Mouse (Mus musculus) spleen, postnatal 36 days (tissue): ENCODE results near the gene Heatr3.
A peak's percentile ranks its signal among the peaks of the same experiment; 100 is the strongest.

Experiments used
- DNase-seq, 2 experiments: peaks; one replicate each; pipeline ENCODE4 v3.0.0; 2022; ENCODE audit warnings: low spot score in 2 of 2, mixed read lengths in 1 of 2

The Heatr3 gene

DNA sequence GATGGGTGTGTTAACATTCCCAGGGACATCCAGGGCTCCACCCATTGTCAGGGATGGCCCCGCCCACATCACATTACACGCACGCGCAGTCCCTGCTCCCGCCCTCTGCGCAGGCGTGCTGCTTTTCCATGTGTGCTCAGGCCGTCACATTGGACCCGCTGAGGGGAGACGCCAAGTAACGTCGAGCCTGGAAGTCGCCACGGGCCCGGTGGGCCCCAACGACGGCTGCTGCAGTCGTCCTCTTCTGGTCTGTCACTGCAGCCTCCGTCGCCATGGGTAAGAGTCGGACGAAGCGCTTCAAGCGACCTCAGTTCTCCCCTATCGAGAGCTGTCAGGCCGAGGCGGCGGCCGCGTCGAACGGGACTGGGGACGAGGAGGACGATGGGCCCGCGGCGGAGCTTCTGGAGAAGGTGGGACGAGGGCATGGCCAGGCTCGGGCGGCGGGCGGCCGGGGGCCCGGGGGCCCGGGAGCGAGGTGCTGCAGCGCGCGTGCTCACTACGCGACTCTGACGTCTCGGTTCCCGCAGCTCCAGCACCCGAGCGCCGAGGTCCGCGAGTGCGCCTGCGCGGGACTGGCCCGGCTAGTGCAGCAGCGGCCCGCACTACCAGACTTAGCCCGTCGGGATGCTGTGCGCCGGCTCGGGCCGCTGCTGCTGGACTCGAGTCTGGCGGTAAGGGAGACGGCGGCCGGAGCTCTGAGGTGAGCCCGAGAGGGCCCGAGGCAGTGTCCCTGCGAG, at the start of gene Heatr3:
TSS of gene Heatr3 (plus strand) at position 108 of the 737 bp plus-strand sequence.
- peak; percentile 88 to 90 for DNase-seq

DNA sequence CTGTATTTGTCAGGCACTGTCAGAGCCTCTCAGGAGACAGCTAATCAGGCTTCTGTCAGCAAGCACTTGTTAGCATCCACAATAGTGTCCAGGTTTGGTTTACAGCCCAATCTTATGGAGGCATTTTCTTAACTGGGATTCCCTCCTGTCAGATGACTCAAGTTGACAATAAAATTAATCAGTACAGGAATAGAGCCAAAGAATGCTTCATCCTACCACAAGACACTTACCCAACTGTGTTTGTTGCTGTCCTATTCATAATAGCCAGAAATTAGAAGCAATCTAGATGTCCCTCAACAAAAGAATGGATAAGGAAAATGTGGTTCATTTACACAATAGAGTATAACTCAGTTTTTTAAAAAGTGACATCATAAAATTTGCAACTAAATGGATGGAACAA, 49.6 kb upstream of the Heatr3 start:
- DNase-seq: no peak

DNA sequence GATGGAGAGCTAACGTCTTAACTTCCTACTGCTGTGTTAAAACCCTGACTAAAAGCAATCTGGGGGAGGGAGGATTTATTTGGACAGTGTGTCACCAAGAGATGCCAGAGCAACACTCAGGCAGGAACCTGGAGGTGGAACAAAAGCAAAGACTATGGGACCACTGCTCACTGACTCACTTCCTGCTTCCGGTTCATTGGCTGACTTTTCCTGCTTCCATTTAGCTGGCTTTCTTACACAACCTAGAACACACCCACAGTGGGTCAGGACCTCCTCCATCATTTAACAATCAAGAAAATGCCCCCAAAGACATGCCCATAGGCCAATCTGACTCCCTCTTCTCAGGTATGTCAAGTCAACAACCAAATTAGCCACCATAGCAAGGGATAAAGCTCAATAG, 46.0 kb upstream of the Heatr3 start:
- no peak for DNase-seq

DNA sequence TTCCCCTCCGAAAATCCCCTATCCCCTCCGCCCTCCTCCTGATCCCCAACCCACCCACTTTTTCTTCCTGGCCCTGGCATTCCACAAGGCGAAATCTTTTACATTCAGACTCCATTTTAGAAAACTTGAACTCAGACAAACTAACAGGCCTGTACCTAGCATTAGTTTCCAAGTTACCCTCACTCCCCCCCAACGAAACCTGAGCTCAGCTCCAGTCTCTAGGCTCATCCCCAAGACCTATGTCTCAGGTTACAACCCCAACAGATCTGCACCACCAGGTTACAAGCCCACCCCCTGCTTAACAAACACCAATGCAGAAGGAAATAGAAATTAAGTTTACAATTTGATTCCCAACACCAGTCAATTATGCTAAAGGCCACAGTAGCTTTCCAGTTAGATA, 44.3 kb upstream of the Heatr3 start:
- DNase-seq: no peak

DNA sequence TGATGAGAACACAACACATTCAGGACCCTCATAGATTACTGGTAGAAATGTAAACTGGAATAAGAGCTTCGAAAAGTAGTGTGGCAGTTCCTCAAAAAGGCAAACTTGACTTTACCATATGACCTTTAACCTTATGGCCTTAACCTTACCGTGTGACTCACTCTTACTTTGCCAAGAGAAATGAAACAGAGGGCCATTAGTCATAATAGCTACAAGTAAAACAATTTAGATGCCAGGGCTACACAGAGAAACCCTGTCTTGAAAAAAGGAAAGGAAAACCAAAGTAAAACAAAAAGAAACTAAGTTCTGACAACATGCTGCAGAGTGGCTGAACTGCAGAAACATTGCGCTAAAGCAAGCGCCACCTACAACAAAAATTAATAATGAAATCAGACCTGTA, 38.8 kb upstream of the Heatr3 start:
- no peak for DNase-seq

DNA sequence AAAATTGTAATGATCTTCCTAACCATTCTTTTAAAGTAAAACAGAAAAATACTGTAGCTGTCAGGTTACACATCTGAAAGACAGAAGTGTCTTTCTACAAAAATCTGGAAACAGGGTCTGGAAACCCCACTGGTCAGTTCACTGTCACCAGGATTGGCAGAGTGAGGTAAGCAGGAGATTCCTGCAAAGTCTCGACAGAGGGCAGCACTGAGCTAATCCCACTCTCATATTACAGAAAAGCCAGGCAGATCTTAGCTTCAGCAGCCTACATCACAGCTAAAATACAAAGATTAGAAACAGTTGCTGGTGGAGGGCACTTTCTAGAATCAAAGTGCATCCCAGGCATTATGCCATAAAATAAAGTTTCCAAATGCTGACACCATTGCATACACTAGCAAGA, 38.1 kb upstream of the Heatr3 start:
- peak; percentile 1 to 8 for DNase-seq

DNA sequence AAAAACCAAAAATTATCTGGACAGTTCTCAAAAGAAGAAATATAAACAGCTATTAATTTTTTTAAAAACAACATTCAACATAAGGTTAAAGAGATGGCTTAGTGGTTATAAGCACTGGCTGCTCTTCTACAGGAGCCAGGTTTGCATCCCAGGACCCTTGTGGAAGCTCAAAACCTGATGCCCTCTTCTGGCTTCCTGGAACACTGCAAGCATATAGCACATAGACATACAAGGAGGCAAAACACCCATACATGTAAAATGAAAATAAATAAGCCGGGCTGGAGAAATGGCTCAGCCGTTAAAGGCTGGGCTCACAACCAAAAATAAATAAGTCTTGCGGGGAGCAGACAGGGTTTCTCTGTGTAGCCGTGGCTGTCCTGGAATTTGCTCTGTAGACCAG, 28.4 kb upstream of the Heatr3 start:
- no peak for DNase-seq

DNA sequence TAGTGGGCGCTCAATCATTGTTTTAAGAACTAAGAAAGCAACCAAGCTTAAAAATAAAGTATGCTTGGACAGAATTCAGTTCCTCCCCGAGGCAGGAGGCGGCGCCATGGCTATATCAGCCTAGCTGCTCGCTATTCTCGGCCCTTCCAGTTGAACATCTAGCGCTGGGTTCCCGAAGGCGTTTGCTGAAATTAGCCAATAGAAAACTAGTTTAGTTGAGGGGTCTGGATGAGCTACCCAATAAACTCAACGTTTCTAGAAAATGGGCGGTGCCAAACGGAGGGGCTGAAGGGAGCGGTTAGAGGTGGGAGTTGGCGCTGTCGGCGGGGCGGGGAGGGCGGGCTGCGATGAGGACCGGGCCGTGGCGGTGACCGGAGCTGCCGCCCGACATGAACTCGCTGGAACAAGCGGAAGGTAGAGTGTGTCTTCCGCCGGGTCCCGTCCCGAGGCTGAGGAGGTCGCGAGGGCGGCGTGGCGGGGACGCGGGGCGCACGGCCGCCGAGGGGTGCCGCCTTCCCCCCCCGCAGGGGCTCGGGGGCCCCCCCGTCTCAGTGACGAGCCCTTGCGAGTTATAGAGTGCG, 19.1 kb upstream of the Heatr3 start, which contains the start of gene Cnep1r1:
TSS of gene Cnep1r1 (plus strand) at position 314 of the 581 bp plus-strand sequence.
- DNase-seq: peak; percentile 96 to 97

DNA sequence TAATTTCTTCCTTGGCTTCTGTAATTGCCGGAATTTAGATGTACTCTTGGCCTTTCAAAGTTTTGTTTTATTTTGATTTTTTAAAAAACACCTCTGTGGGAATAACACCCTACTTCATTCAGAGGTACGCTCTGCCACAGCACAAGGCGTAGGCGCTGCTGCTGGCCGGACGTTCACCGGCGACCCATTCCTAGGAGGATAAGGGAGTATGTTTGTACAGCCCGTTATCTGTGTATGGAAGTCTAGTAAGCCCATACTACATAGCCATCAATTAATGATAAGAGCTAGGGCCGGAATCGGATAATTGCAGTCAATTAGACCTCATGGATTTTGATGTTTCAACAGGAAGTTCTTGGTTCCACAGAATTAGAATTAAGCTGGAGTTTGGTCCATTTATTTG, 18.6 kb upstream of the Heatr3 start:
- DNase-seq: peak in 1 of 2 experiments; percentile 26

DNA sequence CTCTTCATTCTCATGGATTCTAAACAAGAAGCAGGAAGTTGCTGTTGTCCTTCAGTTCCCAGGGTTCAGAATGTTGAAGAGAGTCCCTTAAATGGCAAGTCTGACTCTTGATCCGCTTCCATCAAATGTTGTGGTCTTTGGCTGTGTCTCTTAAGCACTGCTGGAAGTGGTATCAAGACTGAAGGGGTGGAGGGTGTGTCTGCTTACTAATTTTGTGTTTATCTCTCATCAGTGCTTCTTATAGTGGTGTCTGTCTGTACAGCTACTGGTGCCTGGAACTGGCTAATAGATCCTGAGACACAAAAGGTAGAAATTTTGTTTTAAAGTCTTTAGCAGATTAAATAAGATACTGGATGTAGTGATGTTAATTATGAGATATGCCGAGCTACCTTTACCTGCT, 12.8 kb upstream of the Heatr3 start:
- DNase-seq: peak in 1 of 2 experiments; percentile 4

DNA sequence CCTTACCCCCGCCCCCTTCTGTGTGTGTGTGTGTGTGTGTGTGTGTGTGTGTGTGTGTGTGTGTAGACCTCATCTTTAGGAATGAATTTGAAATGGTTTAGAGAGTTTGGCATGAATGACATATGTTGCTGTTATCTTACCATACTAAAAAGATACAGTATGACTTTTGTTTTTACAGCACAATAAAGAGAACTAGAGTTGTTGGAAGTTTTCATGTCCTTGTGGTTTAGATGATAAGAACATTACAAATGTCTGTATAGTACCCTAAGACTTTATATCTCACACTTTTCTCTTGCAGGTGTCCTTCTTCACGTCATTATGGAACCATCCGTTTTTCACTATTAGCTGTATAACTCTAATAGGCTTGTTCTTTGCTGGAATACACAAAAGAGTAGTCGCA, 8.3 kb upstream of the Heatr3 start:
- no peak for DNase-seq

DNA sequence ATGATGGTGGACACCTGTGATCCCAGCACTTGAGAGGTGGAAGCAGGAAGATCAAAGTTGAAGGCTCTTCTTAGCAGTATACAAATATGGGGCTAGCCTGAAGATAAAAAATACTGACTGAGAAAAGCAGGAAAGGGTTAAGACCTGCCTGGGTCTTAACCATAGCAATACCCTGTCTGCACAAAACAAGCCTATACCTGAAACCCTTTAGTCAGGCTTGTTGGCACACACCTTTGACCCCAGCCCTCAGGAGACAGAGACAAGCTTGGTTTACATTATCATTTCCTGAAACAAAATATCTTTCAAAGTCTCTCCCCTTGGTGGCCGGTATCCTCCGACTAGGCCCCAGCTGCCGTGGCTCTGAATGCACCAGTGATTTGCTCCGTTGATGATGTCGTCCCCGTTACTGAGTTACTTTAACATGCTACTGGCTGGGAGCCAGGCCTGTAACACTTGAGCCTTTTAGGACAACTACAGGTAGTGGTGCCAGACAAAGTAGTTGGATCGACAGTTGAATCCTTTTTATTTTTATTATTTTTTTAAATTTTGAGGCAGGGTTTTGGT, 6.8 kb upstream of the Heatr3 start:
- no peak for DNase-seq

DNA sequence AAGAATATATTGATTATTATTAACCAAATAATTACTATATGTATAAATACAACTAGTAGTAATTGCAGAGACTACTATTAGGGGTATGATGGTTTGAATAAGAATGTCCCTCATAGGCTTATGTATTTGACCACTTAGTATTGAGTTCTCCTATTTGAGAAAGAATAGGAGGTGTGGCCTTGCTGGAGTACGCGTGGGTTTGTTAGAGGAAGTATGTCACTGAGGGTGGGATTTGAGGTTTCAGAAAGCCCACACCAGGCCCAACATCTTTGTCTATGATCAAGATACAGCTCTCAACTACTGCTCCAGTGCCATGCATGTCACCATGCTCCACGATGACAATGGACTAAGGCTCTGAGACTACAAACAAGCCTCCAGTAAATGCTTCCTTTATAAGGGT, 1.6 kb downstream of the Heatr3 start:
- no peak for DNase-seq

DNA sequence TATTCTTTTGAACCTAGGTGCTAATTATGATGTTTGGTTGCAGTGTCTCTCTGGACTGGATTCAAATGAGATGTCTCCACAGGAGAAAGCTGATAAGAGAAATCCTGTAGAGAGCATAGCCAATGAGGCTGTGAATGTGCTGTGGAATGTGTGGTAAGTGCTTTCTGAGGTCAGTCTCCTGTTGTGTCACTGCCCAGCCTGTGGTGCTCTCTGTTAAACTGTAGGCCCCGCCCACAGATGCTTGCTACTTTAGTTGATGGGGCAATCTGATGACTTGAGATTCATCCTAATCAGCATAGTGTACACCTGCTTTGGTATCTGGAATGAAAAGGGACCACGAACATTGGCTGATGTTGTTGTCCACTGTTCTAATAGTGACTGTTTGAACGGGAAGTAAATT, 4.0 kb downstream of the Heatr3 start:
- DNase-seq: no peak

DNA sequence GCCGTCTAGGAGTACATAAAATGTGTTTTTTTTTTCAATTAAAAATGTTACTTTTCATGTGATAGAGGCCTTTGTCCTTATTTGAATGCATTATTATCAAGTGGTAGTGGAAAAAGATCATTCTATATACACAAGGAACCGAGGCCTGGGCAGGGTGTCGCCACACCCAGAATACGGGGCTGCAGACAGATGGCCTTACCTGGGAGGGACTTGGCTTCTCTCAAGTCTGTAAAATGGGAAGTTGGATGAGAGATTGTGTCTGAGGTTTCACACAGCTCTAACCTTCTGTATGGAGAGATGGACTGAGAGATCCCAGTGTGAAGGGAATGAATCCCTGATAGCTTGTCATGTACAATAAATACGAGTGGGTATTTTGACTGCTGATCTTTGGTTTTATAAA, 6.4 kb downstream of the Heatr3 start:
- no peak for DNase-seq

DNA sequence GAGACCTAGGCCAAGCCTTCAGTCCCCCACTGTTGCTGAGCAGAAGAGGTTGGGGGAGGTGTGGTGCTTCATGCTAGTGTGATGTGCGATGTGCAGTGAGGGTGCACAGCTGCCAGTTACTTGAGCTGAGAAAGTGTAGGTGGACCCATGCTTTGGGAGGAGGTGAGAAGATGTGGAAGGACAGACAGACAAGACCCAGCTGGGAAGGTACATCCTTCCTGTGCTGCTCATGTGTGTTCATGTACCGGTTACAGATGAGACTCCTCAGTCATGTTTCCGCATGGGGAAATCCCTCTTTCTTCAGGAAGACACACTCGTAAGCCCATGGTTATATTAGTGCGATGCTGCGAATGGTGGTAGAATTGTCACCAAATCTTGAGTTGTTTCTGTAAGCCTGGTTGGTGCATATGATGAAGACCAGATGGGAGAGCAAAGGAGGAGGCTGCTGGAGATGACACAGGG, 13.3 kb downstream of the Heatr3 start:
- DNase-seq: no peak

DNA sequence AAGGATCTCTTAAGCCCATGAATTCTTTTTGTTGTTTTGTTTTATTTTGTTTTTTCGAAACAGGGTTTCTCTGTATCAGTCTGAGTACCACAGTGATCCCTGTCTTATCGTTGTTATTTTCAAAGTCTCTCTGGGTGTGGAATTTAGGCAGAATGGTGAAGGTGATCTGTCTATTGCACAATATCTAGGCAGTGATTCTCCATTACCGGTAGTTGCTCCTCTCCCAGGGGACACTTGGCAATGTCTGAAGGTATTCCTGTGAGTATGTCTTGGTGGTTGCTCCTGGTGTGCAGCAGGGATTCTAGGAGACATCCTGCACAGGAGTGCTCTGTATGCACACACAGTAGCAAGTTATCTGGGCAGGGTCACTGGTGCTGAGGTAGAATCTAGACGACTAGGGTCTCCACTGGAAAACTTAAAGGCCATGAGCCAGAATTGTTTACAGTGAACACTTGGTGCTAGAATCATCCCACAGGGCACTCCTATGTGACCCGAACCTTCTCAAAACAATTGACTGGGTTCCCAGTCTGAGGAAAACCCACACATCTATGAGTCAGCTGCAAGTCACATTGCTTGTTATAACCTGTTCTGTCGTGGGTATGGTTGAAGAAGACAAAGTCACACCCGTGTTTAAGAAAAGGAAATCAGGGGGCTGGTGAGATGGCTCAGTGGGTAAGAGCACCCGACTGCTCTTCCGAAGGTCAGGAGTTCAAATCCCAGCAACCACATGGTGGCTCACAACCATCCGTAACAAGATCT, 22.8 kb downstream of the Heatr3 start:
- no peak for DNase-seq

DNA sequence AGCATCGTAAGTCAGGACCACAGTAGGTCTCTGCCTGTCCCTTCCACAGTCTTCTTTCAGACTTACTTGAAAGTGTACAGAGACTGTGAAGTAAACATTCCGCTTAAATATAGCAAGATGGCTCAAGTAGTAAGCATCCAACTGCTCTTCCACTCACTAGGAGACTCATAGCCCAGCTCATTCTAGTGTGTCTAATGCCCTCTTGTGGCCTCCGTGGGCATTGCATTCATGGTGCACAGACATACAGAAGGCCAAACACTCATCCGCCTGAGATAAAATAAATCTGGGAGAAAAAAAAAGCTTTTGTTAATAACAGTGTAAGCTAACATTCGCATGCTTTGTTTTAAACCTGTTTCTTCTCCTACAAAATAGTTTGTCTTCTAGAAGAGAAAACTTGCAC, 23.8 kb downstream of the Heatr3 start:
- peak; percentile 47 to 54 for DNase-seq

DNA sequence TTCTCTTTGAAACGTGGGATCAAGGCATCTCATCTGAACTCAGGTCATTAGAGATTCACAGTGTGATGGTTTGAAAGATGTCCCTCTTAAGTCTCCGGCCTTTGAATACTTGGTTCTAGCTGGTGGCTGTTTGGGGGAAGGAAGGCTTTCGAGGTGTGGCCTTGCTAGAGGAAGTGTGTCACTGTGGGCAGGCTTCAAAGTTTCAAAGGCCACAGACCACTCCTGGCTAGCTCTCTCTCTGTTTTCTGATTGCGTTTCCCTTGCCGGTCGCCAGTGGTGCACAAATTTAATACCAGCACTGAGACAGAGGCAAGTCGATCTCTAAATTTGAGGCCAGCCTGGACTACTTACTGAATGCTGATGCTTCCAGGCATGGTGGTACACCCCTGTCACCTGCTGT, 37.6 kb downstream of the Heatr3 start:
- peak; percentile 36 to 49 for DNase-seq

DNA sequence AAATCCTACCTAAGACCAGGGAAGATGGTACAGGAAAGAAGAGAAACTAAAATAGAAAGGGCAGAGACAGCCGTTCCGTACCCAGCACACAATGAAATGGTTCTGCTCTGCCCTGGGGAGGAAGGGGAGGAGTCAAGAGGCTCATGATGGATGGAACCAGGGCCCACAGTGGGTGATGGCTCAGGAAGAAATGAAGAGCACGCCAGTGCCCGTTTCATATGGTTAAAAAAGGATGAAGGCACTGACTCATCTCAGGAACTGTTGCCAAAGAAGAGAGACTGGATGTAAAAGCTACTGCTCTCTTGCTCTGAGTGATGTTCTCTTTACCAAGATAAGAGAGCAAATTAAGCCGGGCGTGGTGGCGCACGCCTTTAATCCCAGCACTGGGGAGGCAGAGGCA, 39.6 kb downstream of the Heatr3 start:
- no peak for DNase-seq

DNA sequence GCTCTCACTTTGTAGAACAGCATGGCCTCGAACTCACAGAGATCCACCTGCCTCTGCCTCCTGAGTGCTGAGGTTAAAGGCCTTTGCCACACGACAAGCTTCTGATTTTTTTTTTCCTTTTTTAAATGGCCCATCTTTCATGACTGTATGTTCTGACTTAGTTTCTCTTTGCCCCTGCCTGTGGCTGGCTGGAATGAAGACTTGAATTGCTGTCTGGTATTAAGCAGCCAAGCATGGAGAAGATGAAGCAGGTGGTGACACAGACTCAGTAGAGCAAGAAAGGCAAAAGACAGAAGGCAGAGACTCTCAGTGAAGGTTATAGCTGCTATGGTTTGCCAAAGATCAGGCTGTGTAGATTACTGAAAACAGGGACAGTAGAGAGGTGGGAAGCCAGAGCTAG, 45.5 kb downstream of the Heatr3 start:
- no peak for DNase-seq

DNA sequence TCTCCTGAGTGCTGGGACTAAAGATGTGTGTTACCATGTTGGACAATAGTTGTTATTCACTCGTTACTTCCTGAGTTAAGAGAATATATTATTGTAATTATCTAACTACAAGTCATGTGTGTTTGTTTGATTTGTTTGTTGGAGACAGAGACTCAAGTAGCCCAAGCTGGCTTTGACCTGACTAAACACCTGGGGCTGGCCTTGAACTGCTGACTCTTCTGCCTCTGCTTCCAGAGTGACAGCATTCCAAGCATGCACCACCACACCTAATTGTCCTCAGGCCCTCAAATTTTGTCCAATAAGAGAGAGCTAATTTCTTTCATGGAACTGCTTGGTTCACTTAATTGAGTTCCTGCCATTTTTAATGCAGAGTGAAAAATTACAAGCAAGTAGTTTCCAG, 47.3 kb downstream of the Heatr3 start:
- DNase-seq: no peak
